Mouse (Mus musculus): Measurements from ENCODE around the gene Sfrp2.

Sfrp2 gene

DNA sequence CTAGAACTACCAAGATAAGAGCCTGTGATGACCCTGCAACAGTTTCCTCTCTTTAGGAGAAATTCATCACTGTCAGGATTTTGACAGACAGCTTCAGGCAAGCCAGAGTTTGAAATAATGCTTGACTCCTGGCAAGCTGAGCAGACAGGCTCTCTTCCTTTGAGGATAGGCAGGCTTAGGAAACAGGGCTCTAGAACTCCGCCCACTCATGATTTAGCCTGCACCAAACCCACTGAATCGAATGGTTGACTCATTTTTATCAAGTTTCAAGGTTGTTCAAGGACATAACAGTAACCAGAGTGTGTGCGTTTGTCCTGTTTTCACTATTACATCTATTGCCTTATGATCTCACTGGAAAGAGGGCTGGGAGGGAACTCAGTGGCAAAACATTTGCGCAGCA is 18.8 kb upstream of the Sfrp2 start:
- TF ChIP-seq POU5F1 (IDR thresholded peaks at IDR 0.05; ENCODE audit: borderline replicate concordance, low read length): no peak
- no peak for TF ChIP-seq CTCF (conservative IDR thresholded peaks at IDR 0.05; ENCODE audit: low read length)
- no peak for TF ChIP-seq NANOG (IDR thresholded peaks at IDR 0.05; ENCODE audit: borderline replicate concordance, low read length)
- Histone ChIP-seq H3K9me3 (ENCODE audit: low read length) (peaks cover 19% of the 10 kb centered on the region), H3K4me1 (replicated peaks; ENCODE audit: low read depth, low read length) (no peaks in the 10 kb centered on the region), H3K36me3 (ENCODE audit: insufficient read depth, low read length) (no peaks in the 10 kb centered on the region), H3K4me3 (replicated peaks; ENCODE audit: low read length) (no peak overlapping the region), H3K27me3 (ENCODE audit: insufficient read depth, low read length) (no peaks in the 10 kb centered on the region; the same call in 1 of the 2 replicates)

- Histone ChIP-seq H3K27me3 (ENCODE audit: insufficient read depth, low read length) (no peaks in the 10 kb centered on the region; the same call in none of the 2 replicates), H3K4me1 (replicated peaks; ENCODE audit: low read depth, low read length) (no peaks in the 10 kb centered on the region), H3K9me3 (ENCODE audit: low read length) (peaks cover 19% of the 10 kb centered on the region), H3K4me3 (replicated peaks; ENCODE audit: low read length) (no peak overlapping the region), H3K36me3 (ENCODE audit: insufficient read depth, low read length) (no peaks in the 10 kb centered on the region)
- TF ChIP-seq POU5F1 (IDR thresholded peaks at IDR 0.05; ENCODE audit: borderline replicate concordance, low read length): no peak
- TF ChIP-seq NANOG (IDR thresholded peaks at IDR 0.05; ENCODE audit: borderline replicate concordance, low read length): no peak
- TF ChIP-seq CTCF (conservative IDR thresholded peaks at IDR 0.05; ENCODE audit: low read length): no peak
Measured at GRCm38 (mm10) chr3:83747895-83748294, 18.2 kb upstream of the Sfrp2 start.

- no peak overlapping the region for H3K4me3 ChIP-seq (replicated peaks; ENCODE audit: low read length)
Measured at GRCm38 (mm10) chr3:83751625-83752024, 14.5 kb upstream of the Sfrp2 start.

DNA sequence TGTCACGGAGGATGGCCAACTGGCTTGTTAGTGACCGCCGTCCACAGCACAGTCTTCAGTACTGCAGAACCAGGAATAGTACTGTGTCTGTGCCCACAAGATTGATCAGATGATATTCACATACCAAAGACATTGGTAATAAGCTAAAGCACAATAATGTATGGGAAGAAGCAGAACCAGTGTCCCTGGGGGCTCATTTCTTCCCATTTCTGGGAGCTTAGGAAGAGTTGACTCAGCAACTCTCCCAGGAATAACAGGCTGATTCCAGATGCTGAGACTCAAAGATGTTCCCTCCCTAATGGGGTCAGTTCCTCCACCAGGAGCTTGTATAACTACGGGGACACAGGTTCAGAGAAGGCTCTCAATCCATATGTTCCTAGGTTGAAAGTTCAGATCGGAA is 13.9 kb upstream of the Sfrp2 start:
- Histone ChIP-seq H3K27me3 (ENCODE audit: insufficient read depth, low read length) (peaks cover 5% of the 10 kb centered on the region), H3K36me3 (ENCODE audit: insufficient read depth, low read length) (no peaks in the 10 kb centered on the region), H3K9me3 (ENCODE audit: low read length) (peaks cover 26% of the 10 kb centered on the region), H3K4me1 (replicated peaks; ENCODE audit: low read depth, low read length) (no peaks in the 10 kb centered on the region), H3K4me3 (replicated peaks; ENCODE audit: low read length) (no peak overlapping the region)
- TF ChIP-seq POU5F1 (IDR thresholded peaks at IDR 0.05; ENCODE audit: borderline replicate concordance, low read length) (no peak), NANOG (IDR thresholded peaks at IDR 0.05; ENCODE audit: borderline replicate concordance, low read length) (no peak), CTCF (conservative IDR thresholded peaks at IDR 0.05; ENCODE audit: low read length) (no peak)

More at GRCm38 (mm10) chr3:83751625-83752024, 14.5 kb upstream of the Sfrp2 start:
- Histone ChIP-seq H3K27me3 (ENCODE audit: insufficient read depth, low read length) (peaks cover 3% of the 10 kb centered on the region), H3K9me3 (ENCODE audit: low read length) (peaks cover 22% of the 10 kb centered on the region), H3K4me1 (replicated peaks; ENCODE audit: low read depth, low read length) (no peaks in the 10 kb centered on the region), H3K36me3 (ENCODE audit: insufficient read depth, low read length) (no peaks in the 10 kb centered on the region)
- TF ChIP-seq CTCF (conservative IDR thresholded peaks at IDR 0.05; ENCODE audit: low read length): peak; percentile 30
- no peak for TF ChIP-seq POU5F1 (IDR thresholded peaks at IDR 0.05; ENCODE audit: borderline replicate concordance, low read length)

DNA sequence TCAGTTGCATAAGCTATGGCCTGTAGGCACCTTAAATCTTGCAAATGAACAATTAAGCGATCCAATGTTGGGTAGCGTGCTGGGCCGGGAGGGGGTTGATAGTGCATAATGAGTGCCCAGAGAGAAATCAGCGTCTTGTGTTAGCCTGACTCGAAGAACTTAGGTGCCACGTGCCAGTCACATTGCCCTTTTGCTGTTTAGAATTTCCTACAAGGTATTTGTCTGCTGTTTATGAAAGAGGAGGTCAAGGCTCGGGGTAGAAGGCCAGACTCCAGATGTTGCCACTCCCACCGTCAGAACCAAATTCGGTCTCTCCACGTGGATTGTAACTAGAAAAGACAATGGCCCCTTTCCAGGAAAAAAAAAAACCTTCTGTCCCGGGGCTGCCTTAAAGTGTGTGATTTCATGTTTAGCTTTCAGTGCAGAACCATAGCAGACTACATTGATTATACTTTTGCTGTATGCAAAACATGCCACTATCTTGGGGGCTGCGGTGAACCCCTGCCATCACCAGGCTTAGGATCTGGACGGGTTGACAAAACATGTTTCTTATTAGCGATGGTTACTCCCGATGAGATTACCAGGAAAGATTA is 11.0 kb upstream of the Sfrp2 start:
- peaks cover 8% of the 10 kb centered on the region; the same call in 1 of the 2 replicates for H3K9me3 ChIP-seq (ENCODE audit: low read length)
- H3K4me1 ChIP-seq (replicated peaks; ENCODE audit: low read depth, low read length): no peaks in the 10 kb centered on the region
- H3K36me3 ChIP-seq (ENCODE audit: insufficient read depth, low read length): no peaks in the 10 kb centered on the region
- TF ChIP-seq CTCF (conservative IDR thresholded peaks at IDR 0.05; ENCODE audit: low read length) (no peak), NANOG (IDR thresholded peaks at IDR 0.05; ENCODE audit: borderline replicate concordance, low read length) (no peak), POU5F1 (IDR thresholded peaks at IDR 0.05; ENCODE audit: borderline replicate concordance, low read length) (no peak)
- peaks cover 14% of the 10 kb centered on the region for H3K27me3 ChIP-seq (ENCODE audit: insufficient read depth, low read length)
- H3K4me3 ChIP-seq (replicated peaks; ENCODE audit: low read length): no peak overlapping the region

GRCm38 (mm10) chr3:83755666-83756065 is 10.5 kb upstream of the Sfrp2 start:
- Histone ChIP-seq H3K9me3 (ENCODE audit: low read length) (peaks cover 8% of the 10 kb centered on the region; the same call in 1 of the 2 replicates), H3K4me1 (replicated peaks; ENCODE audit: low read depth, low read length) (no peaks in the 10 kb centered on the region), H3K27me3 (ENCODE audit: insufficient read depth, low read length) (peaks cover 19% of the 10 kb centered on the region), H3K36me3 (ENCODE audit: insufficient read depth, low read length) (no peaks in the 10 kb centered on the region), H3K4me3 (replicated peaks; ENCODE audit: low read length) (no peak overlapping the region)
- TF ChIP-seq POU5F1 (IDR thresholded peaks at IDR 0.05; ENCODE audit: borderline replicate concordance, low read length): no peak
- TF ChIP-seq CTCF (conservative IDR thresholded peaks at IDR 0.05; ENCODE audit: low read length): no peak
- no peak for TF ChIP-seq NANOG (IDR thresholded peaks at IDR 0.05; ENCODE audit: borderline replicate concordance, low read length)

DNA sequence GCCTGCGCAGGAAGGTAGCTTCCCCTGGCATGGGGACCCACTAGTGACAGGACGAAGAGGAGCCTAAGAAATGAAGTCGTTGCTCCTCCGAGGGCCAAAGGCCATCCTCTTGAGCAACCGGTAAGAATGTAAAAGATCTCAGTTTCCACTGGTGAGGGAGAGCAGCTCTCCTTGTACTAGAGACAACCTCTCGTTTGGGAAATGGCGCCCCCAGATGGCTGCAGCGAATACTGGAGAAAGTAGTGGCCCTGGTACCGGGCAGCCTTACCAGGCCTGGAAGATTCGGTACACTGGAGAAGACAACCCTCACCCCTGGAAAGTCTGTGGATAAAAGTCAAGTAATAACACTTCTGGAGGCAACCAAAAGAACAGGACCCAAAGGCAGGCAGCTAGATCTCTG is 3.8 kb upstream of the Sfrp2 start:
- Histone ChIP-seq H3K9me3 (ENCODE audit: low read length) (no peaks in the 10 kb centered on the region), H3K4me1 (replicated peaks; ENCODE audit: low read depth, low read length) (peaks cover 33% of the 10 kb centered on the region), H3K4me3 (replicated peaks; ENCODE audit: low read length) (no peak overlapping the region), H3K27me3 (ENCODE audit: insufficient read depth, low read length) (peaks cover 73% of the 10 kb centered on the region), H3K36me3 (ENCODE audit: insufficient read depth, low read length) (no peaks in the 10 kb centered on the region)
- no peak for TF ChIP-seq POU5F1 (IDR thresholded peaks at IDR 0.05; ENCODE audit: borderline replicate concordance, low read length)
- TF ChIP-seq NANOG (IDR thresholded peaks at IDR 0.05; ENCODE audit: borderline replicate concordance, low read length): no peak
- peak; percentile 32 for TF ChIP-seq CTCF (conservative IDR thresholded peaks at IDR 0.05; ENCODE audit: low read length)

GRCm38 (mm10) chr3:83763551-83764548 is 2.3 kb upstream of the Sfrp2 start:
- Histone ChIP-seq H3K27me3 (ENCODE audit: insufficient read depth, low read length) (peaks cover 85% of the 10 kb centered on the region), H3K36me3 (ENCODE audit: insufficient read depth, low read length) (peaks cover 2% of the 10 kb centered on the region; the same call in 1 of the 2 replicates), H3K9me3 (ENCODE audit: low read length) (no peaks in the 10 kb centered on the region), H3K4me3 (replicated peaks; ENCODE audit: low read length) (peak overlapping the region; percentile 83), H3K4me1 (replicated peaks; ENCODE audit: low read depth, low read length) (peaks cover 48% of the 10 kb centered on the region)
- TF ChIP-seq CTCF (conservative IDR thresholded peaks at IDR 0.05; ENCODE audit: low read length) (peak; percentile 54), POU5F1 (IDR thresholded peaks at IDR 0.05; ENCODE audit: borderline replicate concordance, low read length) (no peak)

Measured in E14TG2a.4 (cell line).